Mouse (Mus musculus): ENCODE results near the gene Rnase4.

DNA sequence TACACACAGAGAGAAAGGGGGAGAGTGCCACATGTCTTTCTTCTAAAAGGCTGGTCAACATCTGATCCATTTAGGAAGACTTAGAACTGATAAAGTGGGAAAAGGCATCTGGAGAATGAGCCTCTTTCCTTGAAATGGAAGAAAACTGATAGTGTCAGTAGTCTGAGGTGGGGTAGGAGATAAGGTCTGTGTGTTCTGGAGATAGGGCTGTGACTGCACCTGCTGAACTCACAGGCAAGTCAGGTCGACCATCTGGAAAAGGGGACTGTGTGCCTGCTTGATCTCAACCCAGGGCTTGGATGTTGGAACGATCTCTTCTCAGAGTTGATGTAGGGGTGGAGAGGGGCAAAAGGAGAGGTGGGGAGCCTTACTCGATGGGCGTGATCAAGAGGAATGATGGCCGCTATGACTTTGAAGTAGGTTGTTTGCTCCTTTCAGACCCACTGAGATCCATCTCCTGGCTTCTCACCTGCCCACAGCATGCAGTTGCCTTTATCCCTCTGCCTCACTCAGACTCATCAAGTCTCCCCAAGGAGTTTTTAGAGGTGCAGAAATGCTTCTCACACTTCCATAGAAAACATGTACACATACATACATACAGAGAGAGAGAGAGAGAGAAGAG lies 61.5 kb downstream of the Rnase4 start:
- TF ChIP-seq CTCF (IDR thresholded peaks at IDR 0.05; ENCODE audit: borderline replicate concordance, insufficient read depth, low read length) (no peak), POLR2A (IDR thresholded peaks at IDR 0.05; ENCODE audit: low read depth, low read length) (no peak)
